Mouse (Mus musculus): ENCODE results near the gene Tcerg1l.

The Tcerg1l gene

GRCm38 (mm10) chr7:138397485-138398181 is at the start of gene Tcerg1l:
TSS of gene Tcerg1l (minus strand) at chr7:138397730.
- CTCF ChIA-PET = no interaction called here

GRCm38 (mm10) chr7:138442096-138442495 is 44.6 kb upstream of the Tcerg1l start:
- CTCF ChIA-PET = no interaction called here

- CTCF ChIA-PET = no interaction called here
Observed at GRCm38 (mm10) chr7:138432541-138432940, 35.0 kb upstream of the Tcerg1l start.

GRCm38 (mm10) chr7:138431456-138431855 is 33.9 kb upstream of the Tcerg1l start:
- CTCF ChIA-PET = no interaction called here

GRCm38 (mm10) chr7:138429916-138430315 is 32.4 kb upstream of the Tcerg1l start:
- CTCF ChIA-PET = no interaction called here

- CTCF ChIA-PET = no interaction called here
Observed at GRCm38 (mm10) chr7:138428826-138429225, 31.3 kb upstream of the Tcerg1l start.

GRCm38 (mm10) chr7:138427441-138427840 is 29.9 kb upstream of the Tcerg1l start:
- CTCF ChIA-PET = no interaction called here

- CTCF ChIA-PET = no interaction called here
Observed at GRCm38 (mm10) chr7:138413496-138413895, 16.0 kb upstream of the Tcerg1l start.

- CTCF ChIA-PET = no interaction called here
Observed at GRCm38 (mm10) chr7:138401641-138402040, 4.1 kb upstream of the Tcerg1l start.

- CTCF ChIA-PET = no interaction called here
Observed at GRCm38 (mm10) chr7:138400506-138401272, 3.2 kb upstream of the Tcerg1l start.

- CTCF ChIA-PET = no interaction called here
Observed at GRCm38 (mm10) chr7:138398182-138398793, 758 bp upstream of the Tcerg1l start.

- CTCF ChIA-PET = no interaction called here
Observed at GRCm38 (mm10) chr7:138396863-138397484, 556 bp downstream of the Tcerg1l start.

GRCm38 (mm10) chr7:138396109-138396862 is 1.2 kb downstream of the Tcerg1l start:
- CTCF ChIA-PET = no interaction called here

- CTCF ChIA-PET = no interaction called here
Observed at GRCm38 (mm10) chr7:138389941-138390340, 7.6 kb downstream of the Tcerg1l start.

GRCm38 (mm10) chr7:138389071-138389470 is 8.5 kb downstream of the Tcerg1l start:
- CTCF ChIA-PET = no interaction called here

- CTCF ChIA-PET = no interaction called here
Observed at GRCm38 (mm10) chr7:138379221-138379620, 18.3 kb downstream of the Tcerg1l start.

GRCm38 (mm10) chr7:138378546-138378945 is 19.0 kb downstream of the Tcerg1l start:
- CTCF ChIA-PET = no interaction called here

GRCm38 (mm10) chr7:138375573-138375972 is 22.0 kb downstream of the Tcerg1l start:
- CTCF ChIA-PET = no interaction called here

GRCm38 (mm10) chr7:138374376-138374775 is 23.2 kb downstream of the Tcerg1l start:
- CTCF ChIA-PET = no interaction called here

GRCm38 (mm10) chr7:138373530-138373929 is 24.0 kb downstream of the Tcerg1l start:
- CTCF ChIA-PET = no interaction called here

GRCm38 (mm10) chr7:138367570-138367969 is 30.0 kb downstream of the Tcerg1l start:
- CTCF ChIA-PET = no interaction called here

- CTCF ChIA-PET = no interaction called here
Observed at GRCm38 (mm10) chr7:138365519-138365918, 32.0 kb downstream of the Tcerg1l start.
